Mouse (Mus musculus): ENCODE measurements around the gene Acoxl.

GRCm38 (mm10) chr2:128132635-128133034 lies 294.0 kb downstream of the Acoxl start:
- TF ChIP-seq CTCF (IDR thresholded peaks at IDR 0.05; ENCODE audit: low read depth, low read length) (no peak), POLR2AphosphoS5 (IDR thresholded peaks at IDR 0.05; ENCODE audit: insufficient replicate concordance, low read depth, low read length) (no peak), GATA1 (IDR thresholded peaks at IDR 0.05; ENCODE audit: borderline replicate concordance, low read length) (no peak)
